Mouse (Mus musculus): ENCODE measurements at regions not wholly inside any gene's neighbourhood (a gene's known extent, or its start where the extent isn't known, plus 50 kb on each side); places are given as distances from the start of the nearest gene placed in this dataset.

- no peak for TF ChIP-seq CTCF (IDR thresholded peaks at IDR 0.05; ENCODE audit: low read depth)
- TF ChIP-seq EP300 (IDR thresholded peaks at IDR 0.05; ENCODE audit: low read depth), result no peak
Observed at GRCm38 (mm10) chr8:116177946-116178345, 326.8 kb upstream of the Dynlrb2 start.

Measured in liver, embryonic 14.5 days (tissue).